Mouse (Mus musculus) right cerebral cortex, postnatal 36 days (tissue): ENCODE results near the gene N4bp2l1.
"Not testable (repeated sequence)": the region's sequence is repeated elsewhere in the genome, so short reads cannot be mapped to it uniquely, and the experiment has no call there.

Experiments used
- DNase-seq, 2 experiments: peaks; one replicate each; pipeline ENCODE4 v3.0.0; 2022; ENCODE audit warnings: low spot score in 2 of 2, mixed read lengths in 1 of 2

The N4bp2l1 gene

DNA sequence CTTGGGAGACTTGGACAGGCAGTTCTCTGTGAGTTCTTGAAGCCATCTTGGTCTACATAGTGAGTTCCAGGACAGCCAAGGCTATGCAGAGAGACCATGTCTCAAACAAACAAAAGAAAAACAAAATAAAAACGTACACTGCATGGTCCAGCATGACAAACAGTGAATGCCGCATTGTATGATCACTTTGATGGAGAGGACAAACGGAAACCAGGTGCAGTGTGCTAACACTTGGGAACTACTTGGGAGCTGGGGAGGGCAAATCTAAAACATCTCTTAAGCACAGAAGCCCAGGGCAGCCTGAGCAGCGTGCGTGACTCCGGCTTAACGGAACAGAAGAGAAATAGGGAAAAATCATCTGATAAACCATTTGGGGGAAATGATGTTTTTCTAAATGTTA, at the start of gene N4bp2l1:
N4bp2l1 (minus strand) TSS at position 101 of the 400 bp plus-strand sequence.
- no peak for DNase-seq

DNA sequence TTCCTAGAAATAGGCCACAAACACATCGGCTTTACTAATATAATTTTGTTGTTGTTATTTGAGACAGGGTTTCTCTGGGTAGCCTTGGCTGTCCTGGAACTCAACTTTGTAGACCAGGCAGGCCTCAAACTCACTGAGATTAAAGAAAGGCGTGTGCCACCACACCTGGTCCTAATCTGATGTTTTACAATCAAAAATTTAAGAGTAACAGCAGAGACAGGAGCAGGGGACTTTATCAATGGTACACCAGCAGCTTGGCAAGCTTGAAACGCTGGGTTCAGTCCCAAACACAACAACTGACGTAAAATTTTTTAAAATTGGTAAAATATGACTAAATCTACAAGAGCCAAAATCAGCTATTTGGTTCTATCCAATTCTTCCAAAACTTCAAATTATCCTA, 47.9 kb upstream of the N4bp2l1 start:
- no peak for DNase-seq

DNA sequence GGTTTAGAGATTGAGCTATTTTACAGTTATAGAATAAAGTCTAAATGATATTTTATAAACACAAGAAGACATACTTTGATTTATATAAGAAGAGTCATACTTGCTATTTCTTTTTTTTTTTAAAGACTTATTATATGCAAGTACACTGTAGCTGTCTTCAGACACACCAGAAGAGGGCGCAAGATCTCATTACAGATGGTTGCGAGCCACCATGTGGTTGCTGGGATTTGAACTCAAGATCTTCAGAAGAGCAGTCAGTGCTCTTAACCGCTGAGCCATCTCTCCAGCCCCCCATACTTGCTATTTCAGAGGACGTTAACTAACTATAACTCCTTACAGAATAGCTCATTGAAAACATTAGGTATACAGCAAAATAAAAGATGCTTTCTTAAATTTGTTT, 46.4 kb upstream of the N4bp2l1 start:
- not testable (repeated sequence) for DNase-seq

DNA sequence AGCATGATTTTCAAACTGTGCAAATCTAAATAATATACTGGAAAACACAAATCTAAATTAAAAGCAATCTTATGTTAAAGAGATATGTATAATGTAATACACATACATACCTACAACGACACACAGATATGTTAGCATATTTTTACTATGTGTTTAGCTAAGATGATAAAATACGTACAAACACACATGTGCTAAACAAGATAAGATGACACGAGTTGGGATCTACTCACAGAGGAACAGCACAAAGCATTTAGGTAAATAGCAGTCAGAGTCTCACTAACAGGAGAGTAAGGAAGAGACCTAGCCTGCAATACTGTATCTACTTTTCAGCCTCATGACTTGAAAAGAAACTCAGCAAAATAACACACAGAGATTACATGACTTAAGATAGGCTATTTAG, 44.5 kb upstream of the N4bp2l1 start:
- no peak for DNase-seq

DNA sequence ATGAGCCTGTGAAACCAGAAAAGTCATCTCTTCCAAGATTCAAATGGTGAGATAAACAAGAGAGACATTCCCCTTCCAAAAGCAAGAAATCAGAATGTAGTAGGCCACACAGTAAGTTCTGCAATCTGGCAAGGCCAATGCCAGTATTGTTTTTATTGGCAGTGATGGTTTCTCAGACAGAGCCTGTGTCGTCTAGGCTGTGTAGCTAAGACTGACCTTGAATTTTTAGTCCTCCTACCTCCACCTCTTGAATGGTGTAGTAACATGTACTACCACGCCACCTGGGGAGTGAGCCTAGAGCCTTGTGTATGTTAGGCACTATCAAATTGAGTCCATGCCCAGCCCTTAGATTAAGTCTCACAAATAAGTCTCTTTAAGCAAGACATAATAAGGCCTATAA, 32.7 kb upstream of the N4bp2l1 start:
- no peak for DNase-seq

DNA sequence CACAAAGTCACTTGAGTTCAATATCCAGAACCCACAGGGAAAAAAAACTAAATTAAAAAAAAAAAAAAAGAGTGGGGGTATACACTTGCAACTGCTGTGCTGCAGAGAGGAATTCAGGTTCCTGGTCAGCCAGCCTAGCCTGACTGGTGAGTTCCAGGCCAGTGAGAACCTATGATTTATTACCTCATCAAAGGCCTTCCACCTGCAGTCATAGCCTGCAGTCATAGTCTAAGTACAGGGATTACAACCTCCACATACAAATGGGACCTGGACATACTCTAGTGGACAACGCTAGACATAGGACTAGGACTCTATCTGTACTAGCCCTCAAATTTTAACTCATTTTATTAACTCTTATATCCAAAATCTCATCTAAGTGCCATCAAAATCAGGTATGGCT, 32.3 kb upstream of the N4bp2l1 start:
- DNase-seq, result no peak

DNA sequence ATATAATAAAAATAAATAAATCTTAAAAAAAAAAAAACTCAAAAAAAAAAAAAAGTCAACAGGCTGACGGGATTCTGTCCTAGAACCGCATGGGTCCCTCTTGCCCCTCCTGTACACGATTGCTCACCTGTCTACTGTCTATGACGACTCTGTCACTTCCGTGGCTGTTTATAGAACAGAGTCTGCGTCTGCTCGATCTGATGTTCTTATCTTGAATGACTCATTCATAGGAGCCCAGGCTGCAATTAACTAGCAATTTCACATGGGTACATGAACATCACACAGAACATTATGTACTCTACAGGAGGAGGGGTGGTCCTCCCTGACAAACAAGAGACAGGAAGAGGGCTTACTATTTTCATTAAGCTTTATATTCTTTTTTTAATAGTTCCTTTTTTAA, 28.5 kb upstream of the N4bp2l1 start:
- no peak for DNase-seq

DNA sequence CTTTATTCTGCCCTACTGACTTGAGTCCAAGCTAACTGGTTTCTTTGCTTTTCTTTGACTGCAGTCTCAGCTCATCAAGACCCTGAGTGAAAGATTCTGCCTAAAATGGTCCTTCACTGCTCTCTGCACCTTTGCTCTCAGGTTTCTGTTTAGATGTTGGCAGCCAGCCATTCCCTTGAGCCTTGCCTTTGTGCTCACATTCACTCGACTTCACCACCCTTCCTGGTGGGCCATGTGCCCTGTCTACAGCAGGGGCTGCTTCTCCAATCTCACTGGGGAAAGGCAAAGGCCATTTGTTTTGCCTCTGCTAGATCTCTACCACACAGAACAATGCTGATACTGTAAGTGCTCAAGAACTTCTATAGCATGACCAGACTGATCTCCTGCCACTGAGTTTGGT, 25.8 kb upstream of the N4bp2l1 start:
- no peak for DNase-seq

DNA sequence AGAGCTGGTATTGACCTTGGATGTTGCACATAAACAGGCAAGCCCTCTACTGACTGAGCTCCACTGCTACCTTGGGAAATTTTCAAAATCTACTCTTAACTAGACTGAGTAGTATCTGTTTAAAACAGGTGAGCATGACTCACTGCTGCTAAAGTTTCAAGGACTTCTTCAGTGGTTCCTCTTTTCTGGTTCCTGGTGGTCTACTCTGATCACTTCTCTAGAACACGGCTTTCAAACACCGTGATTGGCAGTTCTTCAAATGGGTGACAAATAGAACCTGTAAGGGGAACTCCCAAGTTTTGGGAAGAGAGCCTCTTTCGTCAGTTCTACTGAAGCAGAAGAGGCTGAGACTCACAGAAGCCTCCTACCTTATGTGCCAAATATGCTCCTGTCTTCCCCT, 24.6 kb upstream of the N4bp2l1 start:
- DNase-seq, result no peak

DNA sequence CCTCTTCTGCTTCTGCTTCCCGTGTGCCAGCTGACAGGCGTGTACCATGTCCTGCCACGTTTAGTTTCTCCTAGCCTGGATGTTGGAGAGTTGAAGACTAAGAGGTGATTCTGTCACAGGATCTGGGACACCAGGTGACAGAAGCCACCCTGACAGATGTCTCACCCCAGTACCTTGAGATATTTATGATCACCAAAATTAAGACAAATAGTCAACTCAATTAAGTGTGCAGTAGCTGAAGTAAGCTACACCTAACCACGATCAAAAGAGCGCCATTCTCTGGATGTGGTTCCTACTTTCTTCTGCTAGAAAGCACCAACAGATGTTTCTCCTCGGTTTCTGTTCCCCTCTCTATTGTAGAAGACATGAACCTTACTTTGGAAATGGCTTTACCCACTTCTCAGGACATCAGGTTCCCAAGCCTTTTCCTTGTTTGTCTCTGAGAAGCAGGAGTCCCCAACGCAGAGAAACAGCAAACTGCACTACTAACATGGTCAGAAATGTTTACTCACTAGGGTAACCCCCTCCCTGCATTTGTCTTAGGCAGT, 23.7 kb upstream of the N4bp2l1 start:
- no peak for DNase-seq

DNA sequence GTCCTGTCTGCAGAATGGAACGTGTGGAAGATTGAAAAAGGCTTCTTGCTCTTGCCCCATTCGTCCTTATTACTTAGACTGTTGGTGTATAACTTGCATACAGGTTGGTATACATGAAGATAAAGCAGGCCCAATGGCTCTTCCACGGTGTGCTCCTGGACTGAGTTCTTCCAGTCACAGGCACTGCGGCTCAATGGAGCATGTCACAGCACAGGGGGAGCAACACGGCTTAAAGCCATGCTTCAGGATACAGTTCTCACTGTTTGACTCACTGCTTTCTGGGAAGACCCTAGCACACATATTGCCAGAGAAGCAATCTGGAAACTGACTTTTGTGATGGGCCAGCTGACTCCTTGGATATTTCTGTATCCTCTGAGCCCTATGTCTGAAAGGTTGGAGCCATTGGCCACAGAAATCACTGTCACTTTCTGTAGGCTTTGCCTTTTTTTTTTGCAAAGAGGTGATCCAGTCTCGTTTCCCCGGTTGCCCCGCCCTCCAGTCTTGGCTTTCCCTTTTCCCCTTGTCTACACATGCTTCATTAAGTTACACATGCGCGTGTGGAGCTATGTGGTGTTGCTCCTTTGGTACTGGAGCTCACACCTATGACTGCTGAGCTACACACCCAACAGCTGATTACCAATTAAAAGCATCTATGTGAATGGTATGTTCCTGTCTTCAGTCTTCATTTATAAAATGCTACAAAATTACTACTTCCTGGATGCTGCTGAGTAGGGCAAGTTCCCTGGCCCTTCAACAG, 21.8 kb upstream of the N4bp2l1 start:
- no peak for DNase-seq

DNA sequence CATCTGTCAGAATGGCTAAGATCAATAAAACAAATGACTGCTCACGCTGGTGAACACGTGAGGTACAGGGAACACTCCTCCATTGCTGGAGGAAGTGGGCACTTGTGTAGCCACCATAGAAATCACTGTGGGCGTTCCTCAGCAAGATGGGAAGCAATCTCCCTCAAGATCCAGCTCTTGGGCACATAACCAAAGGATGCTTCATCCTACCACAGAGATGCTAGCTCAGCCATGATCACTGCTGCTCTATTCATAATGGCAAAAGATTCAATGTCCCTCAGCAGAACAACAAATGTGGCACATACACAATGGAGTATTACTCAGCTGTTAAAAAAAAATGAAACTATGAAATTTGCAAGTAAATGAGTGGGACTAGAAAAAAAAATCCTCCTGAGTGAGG, 19.7 kb upstream of the N4bp2l1 start:
- no peak for DNase-seq

DNA sequence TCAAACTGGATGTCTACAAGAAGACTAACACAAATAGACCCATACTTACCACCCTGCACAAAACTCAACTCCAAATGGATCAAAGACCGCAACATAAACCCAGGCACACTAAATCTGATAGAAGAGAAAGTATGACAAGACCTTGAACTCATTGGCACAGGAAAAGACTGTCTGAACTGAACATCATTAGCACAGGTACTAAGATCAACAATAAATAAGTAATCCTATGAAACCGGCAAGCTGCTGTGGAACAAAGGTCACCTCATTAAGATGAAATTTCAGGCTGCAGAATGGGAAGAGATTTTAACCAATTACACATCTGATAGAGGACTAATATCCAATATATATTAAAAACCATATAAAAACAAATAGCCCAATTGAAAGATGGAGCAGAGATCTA, 19.2 kb upstream of the N4bp2l1 start:
- no peak for DNase-seq

DNA sequence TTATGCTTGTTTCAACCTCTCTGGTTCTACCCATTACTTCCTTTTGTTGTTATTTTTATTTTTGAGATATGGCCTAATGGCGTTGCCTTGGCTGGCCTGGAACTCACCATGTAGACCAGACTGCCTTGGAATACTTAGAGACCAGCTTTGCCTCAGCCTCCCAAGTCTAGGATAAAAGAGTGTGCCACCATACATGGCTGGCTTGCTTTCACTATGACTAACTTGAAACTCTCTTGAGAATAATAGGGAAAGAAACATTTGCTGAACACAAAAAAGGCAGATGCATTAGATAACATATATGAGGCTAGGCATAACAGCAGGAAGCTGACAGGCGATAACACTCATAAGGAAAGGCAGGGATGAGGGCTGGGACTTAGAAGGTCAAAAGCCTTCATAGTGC, 17.1 kb upstream of the N4bp2l1 start:
- no peak for DNase-seq

DNA sequence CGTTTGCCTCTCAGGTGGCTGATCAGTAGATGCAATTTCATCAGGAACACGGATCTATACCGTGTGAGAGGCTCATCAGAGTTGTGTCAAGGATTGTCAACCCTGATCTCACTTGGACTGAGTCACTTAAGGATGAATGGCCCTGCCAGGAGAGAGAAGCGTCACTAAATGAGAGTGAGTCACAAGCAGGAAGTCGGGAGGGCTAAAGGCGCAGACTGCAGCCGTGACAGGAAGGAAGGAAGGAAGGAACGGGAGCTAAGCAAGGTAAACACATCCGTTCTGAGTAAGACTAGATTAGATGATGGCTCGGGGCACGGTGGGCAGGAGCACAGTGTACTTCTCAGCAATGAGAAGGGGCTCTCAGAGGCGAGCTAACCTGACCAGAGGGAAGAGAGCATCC, 14.7 kb upstream of the N4bp2l1 start:
- no peak for DNase-seq

DNA sequence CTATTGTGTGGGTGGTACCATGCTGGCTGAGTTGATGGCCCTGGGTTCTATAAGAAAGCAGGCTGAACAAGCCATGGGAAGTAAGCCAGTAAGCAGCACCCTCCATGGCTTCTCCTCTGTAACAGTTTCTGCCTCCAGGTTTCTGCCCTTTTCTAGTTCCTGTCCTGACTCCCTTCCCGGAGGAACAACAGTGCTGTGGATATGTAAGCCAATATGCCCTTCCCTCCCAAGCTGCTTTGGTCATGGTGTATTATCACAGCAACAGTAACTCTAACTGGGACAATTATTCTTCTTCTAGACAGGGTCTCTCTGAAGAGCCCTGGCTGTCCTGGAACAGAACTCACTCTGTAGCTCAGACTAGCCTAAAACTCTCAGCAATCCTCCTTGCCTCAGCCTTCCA, 14.1 kb upstream of the N4bp2l1 start:
- no peak for DNase-seq

DNA sequence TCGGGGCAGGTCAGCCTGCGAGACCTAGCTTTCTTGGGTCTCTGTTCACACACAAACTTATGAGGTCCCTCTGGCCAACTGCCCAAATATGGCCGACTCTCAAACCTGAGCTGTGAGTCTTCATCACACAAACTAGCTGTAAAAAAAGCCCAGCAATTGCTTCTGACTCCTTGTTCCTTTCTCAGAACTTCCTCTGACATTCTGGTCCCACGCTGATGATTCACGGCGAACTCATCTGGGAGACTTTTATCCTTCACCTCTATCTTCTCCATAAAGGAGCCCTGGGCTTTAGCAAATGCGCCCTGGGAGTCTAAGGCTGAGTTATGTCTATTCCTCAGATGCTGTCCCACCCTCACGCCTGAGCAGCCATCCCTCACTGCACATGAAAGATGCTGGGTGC, 10.6 kb upstream of the N4bp2l1 start:
- no peak for DNase-seq

DNA sequence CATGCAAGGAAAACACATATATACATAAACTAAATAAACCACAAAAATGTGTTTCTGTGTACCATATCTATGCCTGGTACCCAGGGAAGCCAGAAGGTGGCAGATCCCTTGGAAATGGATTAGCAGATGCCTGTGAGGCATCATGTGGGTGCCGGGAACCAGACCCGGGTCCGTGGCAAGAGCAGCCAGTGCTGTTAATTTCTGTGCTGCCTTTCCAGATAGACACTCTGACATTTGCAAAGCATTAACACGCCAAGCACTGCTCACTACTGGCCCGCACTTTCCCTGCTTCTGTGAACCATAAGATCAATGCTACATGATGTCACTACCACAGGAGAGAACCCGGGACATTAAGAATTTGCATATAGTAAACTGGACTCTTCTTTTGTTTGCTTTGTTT, 9.1 kb upstream of the N4bp2l1 start:
- no peak for DNase-seq

DNA sequence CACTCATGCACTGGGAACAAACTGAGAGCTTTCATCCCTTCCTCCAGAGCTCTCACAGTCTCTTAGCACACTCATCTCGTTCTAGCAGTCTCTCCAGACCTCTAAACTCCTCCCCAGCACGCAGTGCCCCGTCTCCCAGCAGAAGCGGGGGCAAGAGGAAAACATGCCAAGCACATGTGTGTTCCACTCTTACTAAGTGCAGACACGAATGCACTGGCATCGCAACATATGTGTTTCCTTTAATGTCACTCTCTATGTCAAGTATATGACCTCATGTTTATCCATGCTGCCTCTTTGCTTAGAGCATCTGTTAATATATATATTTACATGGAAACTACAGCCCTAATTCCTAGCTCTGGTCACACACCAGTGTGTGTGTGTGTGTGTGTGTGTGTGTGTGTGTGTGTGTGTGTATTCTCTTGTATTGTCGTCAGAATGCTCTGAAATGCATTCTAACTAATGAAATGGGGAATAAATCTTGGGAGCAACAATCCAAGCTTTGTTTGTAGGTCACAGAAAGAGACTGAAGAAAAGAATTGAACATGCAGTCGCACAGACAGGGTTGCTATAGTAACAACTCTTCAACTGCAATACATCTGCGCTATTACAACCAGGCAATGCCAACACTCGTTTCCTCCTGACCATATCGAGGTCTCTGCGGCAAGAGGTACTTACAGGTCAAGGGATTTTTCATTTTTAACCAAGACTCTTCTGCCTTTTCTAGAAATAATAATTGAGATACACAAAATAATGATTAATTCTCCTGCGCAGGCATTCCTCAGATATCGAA, 4.6 kb upstream of the N4bp2l1 start:
- no peak for DNase-seq

DNA sequence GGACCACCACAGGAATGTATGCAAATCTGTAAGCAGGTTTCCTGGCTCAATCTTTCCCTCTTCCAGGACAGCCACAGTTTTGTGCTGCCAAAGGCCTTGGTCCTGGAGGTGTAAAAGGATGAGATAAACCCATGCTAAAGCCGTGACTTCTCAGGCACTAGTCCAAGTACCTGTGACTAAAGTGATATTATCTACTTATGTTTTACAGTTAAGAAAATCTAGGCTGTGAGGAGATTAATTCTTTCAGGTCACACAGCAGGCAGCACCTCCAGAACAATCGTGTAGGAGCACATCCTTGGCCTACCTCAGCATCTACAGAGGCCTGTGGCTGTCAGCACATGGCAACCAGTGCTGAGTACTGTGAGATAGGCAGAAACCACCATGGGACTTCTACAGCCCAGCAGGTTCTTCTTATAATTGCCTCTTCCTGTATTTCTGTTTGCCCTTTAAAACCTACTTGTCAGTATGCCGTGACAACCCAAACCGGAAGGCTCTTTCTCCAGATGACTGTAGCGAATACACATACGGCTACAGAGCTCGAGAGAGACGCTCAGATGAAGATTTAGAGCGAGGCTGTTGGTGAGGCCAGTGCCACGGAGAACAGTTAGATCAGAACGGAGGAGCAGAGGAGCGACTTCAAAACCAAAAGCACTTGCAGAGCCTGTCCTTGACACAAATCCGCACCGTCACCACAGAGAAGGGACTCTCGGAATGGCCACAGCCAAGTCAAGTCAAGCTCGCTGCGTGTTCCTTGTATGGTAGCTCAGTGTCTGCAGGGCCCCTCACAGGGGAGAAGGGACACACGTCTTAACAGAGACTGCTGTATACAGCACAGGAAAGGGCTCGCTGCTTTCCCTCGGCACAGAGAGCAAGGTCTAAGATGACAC, 3.8 kb upstream of the N4bp2l1 start:
- DNase-seq, result no peak

DNA sequence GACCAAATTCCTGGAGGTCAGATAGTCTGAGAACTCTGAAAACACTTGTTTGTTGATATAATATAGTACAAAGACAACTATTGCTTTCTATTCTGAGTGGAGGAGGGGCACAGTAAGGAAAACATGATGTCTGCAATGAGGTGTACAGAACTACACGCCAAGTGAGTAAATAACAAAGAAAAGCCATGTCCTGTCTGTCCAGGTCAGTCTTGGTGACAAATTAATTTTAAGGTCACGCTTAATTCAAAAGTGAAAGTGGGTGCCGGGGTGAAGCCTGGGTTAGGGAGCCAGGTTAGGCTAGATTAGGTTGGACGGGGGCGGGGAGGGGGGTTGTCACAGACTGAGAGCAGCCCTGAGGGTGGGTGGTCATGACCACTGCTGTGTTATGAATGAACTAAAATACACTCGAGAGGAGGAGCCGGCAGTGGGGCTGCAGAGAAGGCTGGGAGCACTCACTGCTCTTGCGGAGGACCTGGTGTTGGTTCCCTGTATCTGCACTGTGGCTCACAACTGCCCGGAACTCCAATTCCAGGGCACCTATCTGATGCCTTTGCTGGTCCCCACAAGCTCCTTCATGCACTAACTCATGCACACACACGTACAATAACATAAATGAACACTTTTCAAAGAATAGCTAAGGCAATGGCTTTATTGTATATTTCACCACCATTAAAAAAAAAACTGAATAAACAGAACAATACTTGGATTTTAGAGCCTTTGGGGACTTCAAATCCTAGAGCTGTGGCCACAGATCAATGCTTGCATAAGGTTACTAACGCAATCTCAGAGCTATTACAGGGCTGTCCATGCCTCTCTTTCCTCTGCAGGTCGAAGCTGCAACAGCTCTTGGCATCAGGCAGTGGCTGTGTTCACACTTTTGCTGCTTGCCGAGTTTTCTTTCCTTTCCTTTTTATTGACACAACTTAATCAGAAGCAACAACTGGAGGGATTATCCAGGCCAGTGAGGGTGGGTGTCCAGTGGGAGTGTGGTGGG, 2.6 kb upstream of the N4bp2l1 start:
- no peak for DNase-seq
